Mouse (Mus musculus) embryonic facial prominence, embryonic 10.5 days (tissue): Measurements from ENCODE around the gene Pttg1. TPM values are rescaled to one million over a fixed set of nuclear protein-coding genes. Genes with fewer than 3 reads are reported as not detected.

ENCODE experiments used
- DNase-seq: peaks from one replicate; pipeline ENCODE4 v3.0.0-alpha.2; 2017; ENCODE audit warnings: low spot score
- H3K27ac ChIP-seq: fragments of 300-500 bp; sonication (generic); replicated peaks from 2 replicates; pipeline ENCODE4 v1.5.1; 2016; ENCODE audit warnings: mild to moderate bottlenecking
- H3K27me3 ChIP-seq: fragments of 300-500 bp; sonication (generic); replicated peaks from 2 replicates; pipeline ENCODE4 v1.6.1; 2016; ENCODE audit warnings: low read depth, mild to moderate bottlenecking; ENCODE audit not compliant: poor library complexity, severe bottlenecking
- H3K36me3 ChIP-seq: fragments of 300-500 bp; sonication (generic); replicated peaks from 2 replicates; pipeline ENCODE4 v1.6.1; 2016; ENCODE audit warnings: mild to moderate bottlenecking, moderate library complexity
- H3K4me1 ChIP-seq: fragments of 300-500 bp; sonication (generic); 2 replicates; pipeline ENCODE4 v1.6.1; 2016
- H3K4me3 ChIP-seq: fragments of 300-500 bp; sonication (generic); 2 replicates; pipeline ENCODE4 v1.5.1; 2016; ENCODE audit warnings: mild to moderate bottlenecking, moderate library complexity
- H3K9me3 ChIP-seq: fragments of 300-500 bp; sonication (generic); 2 replicates; pipeline ENCODE4 v1.6.1; 2016; ENCODE audit warnings: mild to moderate bottlenecking
- WGBS: fragments of 180-500 bp; shearing (Covaris S2); methylation state at CpG from one replicate; pipeline ENCODE4 v1.1.7; 2016; 5-methylcytosine and 5-hydroxymethylcytosine counted together
- polyA plus RNA-seq: library from polyadenylated mRNA; unstranded; fragments of >200 nt; fragmentation: Nextera tagmentation; extraction: Ambion mirVana; gene quantifications from 2 replicates; pipeline ENCODE4 v1.2.1, GENCODE M21; 2016

Pttg1 gene
- polyA plus RNA-seq, 1 experiment from 2014 or later = 99.8 TPM

DNA sequence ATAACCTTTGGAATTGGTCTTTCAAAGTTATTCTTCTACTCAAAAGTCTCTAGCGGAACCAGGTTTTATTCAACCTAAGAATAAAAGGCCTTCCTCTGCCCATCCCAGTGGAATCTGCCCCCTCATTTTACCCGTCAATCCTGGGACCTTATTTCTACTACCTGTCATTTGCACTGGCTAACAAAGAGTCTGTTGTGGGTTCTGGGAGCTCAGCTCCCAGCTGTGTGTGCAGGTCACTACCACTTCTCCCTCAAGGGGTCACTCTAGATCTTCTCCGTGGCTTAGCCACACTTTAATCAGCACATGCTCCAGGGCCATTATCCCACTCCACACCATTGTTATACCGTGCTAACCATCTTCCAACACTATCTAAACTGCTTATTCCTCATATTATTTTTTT lies 26.8 kb downstream of the Pttg1 start:
- H3K36me3 ChIP-seq = no peaks in the 10 kb centered on the region
- H3K4me1 ChIP-seq = no peaks in the 10 kb centered on the region
- H3K27ac ChIP-seq = no peak overlapping the region
- no peak overlapping the region for H3K4me3 ChIP-seq
- no peaks in the 10 kb centered on the region for H3K27me3 ChIP-seq
- whole genome bisulfite sequencing = 36% methylated on average over 4 of the region's 4 CpGs
- no peaks in the 10 kb centered on the region for H3K9me3 ChIP-seq
- DNase-seq = peak; percentile 8

DNA sequence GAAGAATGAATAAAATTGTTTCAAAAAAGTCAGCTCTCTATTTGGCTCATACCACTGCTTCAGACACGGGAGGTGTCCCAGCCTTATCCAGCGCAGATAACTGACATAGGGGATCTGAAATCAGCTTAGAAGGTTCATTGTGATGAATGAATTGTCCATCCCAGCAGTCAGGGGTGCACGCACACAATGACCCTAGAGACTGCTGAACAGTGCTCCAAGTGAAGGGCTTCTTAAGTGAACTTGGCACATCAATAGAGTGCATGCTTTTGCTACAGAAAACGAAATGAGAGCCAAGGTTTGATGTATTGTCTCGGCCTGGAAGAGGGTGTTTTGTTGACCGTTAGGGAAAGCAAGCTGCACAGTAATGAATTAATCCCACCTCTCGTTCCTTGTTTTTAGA lies 29.4 kb downstream of the Pttg1 start:
- no peaks in the 10 kb centered on the region for H3K36me3 ChIP-seq
- H3K27ac ChIP-seq = no peak overlapping the region
- H3K4me1 ChIP-seq = no peaks in the 10 kb centered on the region
- no peak overlapping the region for H3K4me3 ChIP-seq
- H3K27me3 ChIP-seq = no peaks in the 10 kb centered on the region
- H3K9me3 ChIP-seq = no peaks in the 10 kb centered on the region
- WGBS = 76% methylated on average over 7 of the region's 7 CpGs
- DNase-seq = peak; percentile 5

DNA sequence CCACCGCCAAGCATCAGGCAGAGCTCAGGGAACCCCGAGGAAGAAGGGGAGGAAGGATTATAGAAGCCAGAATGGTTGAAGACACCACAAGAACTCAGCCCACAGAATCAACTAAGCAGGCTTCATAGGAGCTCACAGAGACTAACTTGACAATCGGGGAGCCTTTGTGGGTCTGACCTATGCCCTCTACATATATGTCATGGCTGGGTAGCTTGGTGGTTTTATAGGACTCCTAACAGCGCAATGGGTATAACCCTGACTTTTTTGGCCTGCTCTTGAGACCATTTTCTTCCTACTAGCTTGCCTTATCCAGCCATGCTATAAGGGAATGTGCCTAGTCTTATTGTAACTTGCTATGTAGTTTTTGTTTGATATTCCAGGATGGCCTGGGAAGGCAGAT lies 29.8 kb downstream of the Pttg1 start:
- H3K36me3 ChIP-seq = no peaks in the 10 kb centered on the region
- H3K4me1 ChIP-seq = no peaks in the 10 kb centered on the region
- H3K4me3 ChIP-seq = no peak overlapping the region
- H3K27me3 ChIP-seq = no peaks in the 10 kb centered on the region
- DNase-seq = no peak
- H3K9me3 ChIP-seq = no peaks in the 10 kb centered on the region
- H3K27ac ChIP-seq = no peak overlapping the region
- 91% methylated on average over 4 of the region's 4 CpGs for WGBS

DNA sequence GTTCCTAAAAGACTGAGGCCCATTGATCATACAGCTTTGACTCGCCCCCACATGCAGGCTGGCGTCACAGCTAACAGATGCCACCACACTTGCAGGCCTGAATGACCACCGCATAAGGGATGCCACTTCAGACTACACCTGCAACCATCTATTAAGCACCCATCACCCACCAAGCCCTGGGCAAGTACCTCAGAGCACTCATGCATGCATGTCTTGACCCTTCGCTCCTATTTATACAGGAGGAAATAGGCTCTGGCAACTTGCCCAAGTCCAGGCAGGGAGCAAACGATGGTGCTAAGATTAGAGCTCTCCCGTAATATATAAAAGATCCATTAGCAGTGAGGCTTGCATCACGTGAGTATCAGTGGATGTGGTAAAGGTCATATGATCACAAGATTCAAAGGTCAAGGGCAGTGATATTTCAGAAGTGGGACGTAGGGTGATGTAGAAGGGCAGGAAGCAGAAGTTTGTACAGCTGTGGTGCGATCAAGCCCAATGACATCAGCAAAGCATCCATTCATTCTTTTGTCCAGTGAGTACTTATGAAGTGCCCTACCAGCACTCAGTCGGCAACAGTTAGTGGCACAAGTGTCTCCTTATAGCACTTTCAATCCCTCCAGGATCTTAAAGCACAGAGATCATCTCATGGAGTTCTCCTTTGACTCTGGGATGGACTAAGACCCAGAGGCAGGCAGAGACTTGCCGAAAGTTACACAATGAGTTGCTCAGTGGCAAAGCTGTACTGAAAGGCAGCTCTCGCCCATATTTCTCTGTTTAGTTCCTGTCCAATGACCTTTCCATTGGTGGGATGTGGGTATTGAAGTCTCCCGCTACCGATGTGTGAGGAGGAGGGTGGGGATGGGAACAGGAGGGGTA lies 30.7 kb downstream of the Pttg1 start:
- WGBS = 88% methylated on average over 14 of the region's 14 CpGs
- H3K36me3 ChIP-seq = no peaks in the 10 kb centered on the region
- no peaks in the 10 kb centered on the region for H3K9me3 ChIP-seq
- H3K27me3 ChIP-seq = no peaks in the 10 kb centered on the region
- no peak overlapping the region for H3K4me3 ChIP-seq
- H3K27ac ChIP-seq = no peak overlapping the region
- H3K4me1 ChIP-seq = no peaks in the 10 kb centered on the region
- no peak for DNase-seq

DNA sequence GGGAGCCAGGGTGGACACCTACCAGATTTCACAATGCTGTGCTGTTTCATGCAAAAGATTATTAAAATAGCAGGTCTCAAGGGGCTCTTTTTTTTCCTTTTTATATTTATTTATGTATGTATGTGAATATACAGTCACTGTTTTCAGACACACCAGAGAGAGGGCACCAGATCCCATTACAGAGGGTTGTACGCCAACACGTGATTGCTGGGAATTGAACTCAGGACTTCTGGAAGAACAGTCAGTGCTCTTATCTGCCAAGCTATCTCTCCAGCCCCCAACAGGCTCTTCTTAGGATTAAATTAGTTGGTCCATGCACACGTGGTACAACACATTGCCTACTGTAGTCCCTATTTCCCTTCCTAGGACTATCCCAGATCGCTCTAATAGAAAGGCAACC lies 32.7 kb downstream of the Pttg1 start:
- Histone ChIP-seq H3K27ac (no peak overlapping the region), H3K27me3 (no peaks in the 10 kb centered on the region), H3K4me1 (no peaks in the 10 kb centered on the region), H3K36me3 (no peaks in the 10 kb centered on the region), H3K4me3 (no peak overlapping the region), H3K9me3 (no peaks in the 10 kb centered on the region)
- no peak for DNase-seq
- WGBS = 89% methylated on average over 4 of the region's 4 CpGs

DNA sequence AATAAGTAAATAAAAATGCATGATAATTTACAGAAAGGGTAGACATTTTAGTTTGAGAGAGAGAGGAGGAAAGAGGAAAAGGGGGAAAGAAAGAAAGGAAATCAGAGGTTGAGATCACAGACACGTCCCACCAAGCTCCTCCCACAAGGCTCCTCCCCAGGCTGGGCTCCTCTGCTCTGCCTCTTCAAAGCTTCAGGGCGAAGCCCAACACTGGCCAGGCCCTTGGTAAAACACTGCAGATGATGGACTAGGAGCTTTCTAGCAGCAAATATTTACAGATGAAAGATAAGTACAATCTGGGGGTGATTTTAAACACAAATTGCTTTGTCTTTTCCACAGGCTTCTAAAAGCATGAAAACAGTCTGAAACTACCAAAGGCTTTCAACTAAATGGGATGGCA lies 33.3 kb downstream of the Pttg1 start:
- H3K4me1 ChIP-seq = no peaks in the 10 kb centered on the region
- no peak for DNase-seq
- H3K27ac ChIP-seq = no peak overlapping the region
- WGBS = 47% methylated on average over 2 of the region's 2 CpGs
- no peaks in the 10 kb centered on the region for H3K9me3 ChIP-seq
- H3K27me3 ChIP-seq = no peaks in the 10 kb centered on the region
- H3K36me3 ChIP-seq = no peaks in the 10 kb centered on the region
- H3K4me3 ChIP-seq = no peak overlapping the region

DNA sequence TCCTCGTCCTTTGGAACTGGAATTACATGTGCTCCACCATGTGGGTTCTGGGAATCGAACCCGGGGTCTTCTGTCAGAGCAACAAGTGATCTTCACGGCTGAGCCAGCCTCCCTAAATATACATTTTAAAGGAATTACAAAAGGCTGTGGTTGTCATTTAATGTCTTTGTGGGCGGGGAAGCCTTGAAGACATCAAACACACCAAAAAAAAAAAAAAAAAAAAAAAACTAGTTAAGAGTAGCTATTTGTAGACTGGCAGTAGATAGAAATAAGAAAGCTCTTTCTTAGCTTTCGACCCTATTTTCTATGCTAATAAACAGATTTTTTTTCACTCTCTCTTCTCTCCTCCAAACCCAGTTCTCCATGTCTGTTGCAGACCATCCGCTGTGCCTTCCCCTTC lies 36.9 kb downstream of the Pttg1 start:
- peaks cover 16% of the 10 kb centered on the region for H3K4me1 ChIP-seq
- H3K27ac ChIP-seq = no peak overlapping the region
- H3K36me3 ChIP-seq = no peaks in the 10 kb centered on the region
- 85% methylated on average over 7 of the region's 7 CpGs for WGBS
- H3K9me3 ChIP-seq = no peaks in the 10 kb centered on the region
- DNase-seq = no peak
- no peak overlapping the region for H3K4me3 ChIP-seq
- H3K27me3 ChIP-seq = peaks cover 13% of the 10 kb centered on the region

DNA sequence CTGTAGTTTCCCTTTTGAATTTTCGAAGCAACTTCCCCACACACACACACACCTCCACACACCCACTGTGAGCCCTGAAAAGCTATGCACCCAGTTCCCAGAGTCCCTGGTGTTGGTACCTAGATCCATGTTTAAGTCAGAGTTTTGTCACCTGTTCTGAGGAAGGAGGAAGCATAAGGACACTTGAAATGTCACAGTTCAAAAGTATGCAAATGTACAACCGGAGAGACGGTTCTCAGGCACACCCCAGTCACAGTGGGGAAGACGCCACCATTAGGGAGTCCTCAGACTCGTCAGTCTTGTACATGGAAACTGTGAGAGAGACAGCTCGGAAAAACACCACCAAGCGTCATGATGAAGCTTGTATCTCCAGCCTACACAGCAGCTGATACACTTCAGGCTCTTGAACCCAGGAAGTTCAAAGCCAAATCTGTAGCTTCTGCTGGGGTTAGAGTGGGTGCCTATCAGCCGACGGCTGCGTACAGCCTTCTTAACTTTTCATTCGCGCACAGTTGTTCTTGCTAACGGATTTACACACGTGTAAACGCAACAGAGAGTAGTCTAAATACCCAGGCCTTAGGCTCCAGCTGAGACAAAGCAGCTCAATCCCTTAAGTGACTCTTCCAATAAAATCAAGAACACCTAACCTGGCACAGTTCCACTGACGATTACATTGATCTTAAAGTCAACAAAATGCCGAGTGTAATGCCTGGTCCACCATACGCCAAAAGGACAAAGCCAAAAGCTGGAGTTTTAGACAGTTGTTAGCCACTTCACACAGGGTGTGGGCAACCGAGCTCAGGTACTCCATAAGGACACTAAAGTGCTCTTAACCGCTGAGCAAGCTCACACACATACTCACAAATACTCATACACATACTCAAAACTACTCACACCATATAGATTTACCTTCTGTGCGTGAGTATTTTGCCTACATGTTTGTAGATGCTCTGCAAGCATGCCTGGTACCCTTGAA lies 37.6 kb downstream of the Pttg1 start:
- Histone ChIP-seq H3K4me3 (no peak overlapping the region), H3K27ac (no peak overlapping the region), H3K4me1 (peaks cover 16% of the 10 kb centered on the region), H3K9me3 (no peaks in the 10 kb centered on the region), H3K27me3 (peaks cover 13% of the 10 kb centered on the region), H3K36me3 (no peaks in the 10 kb centered on the region)
- no peak for DNase-seq
- 86% methylated on average over 21 of the region's 21 CpGs for WGBS

DNA sequence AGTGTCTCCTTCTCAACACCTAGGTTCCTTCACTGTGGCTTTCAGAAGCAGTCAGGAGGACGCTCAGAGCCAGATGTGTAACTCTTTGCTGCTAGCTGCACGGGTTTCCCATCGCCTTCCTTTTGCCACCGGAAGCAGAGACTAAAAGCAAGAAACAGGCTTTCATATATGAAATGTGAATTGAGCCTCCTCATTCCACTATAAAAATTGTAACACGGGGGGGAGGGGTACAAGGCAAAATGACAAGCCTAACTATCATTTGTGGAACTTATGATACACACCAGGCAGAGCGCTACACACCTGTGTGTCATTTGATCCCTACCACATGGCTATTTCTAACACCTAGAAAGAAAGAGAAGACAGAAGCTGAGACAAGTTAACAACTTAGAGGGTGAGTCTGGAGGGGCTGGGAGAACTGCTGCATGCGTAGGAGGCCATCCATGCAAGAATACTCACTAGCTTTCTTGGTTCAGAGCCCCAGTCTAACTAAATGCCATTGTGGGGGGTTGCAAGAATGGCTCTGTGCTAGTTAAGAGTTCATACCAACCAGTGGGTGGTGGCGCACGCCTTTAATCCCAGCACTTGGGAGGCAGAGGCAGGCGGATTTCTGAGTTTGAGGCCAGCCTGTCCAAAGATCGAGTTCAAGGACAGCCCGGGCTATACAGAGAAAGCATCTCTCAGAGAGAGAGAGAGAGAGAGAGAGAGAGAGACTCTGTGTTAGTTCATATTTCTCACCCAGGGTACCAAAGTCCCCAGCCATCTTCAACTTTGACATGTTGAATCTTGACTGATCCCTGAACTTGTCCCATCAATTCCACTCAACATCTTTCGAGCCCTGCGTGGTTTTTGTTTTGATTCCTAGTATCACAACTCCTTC lies 38.8 kb downstream of the Pttg1 start:
- Histone ChIP-seq H3K27me3 (peaks cover 13% of the 10 kb centered on the region), H3K4me1 (peaks cover 16% of the 10 kb centered on the region), H3K27ac (no peak overlapping the region), H3K36me3 (no peaks in the 10 kb centered on the region), H3K9me3 (no peaks in the 10 kb centered on the region), H3K4me3 (no peak overlapping the region)
- no peak for DNase-seq
- 89% methylated on average over 14 of the region's 14 CpGs for WGBS

DNA sequence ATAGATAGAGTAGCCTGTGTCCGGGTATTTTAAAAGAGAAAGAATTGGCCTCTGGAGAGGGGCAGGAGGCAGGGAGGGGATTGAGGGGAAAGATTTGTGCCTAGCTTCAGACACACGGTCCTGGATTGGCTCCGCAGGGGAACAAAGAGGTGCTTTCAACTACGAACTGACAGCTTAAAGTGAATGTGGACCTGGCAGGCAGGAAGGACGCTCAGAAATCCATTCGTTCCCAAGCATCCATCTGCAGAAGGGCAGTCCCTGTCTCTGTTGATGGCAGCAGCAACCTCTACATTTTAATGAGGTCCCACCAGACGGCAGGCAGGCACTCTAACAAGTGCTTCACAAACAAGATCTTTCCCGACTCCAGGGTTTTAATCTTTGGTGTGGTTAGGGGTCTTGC lies 40.3 kb downstream of the Pttg1 start:
- WGBS = 3% methylated on average over 8 of the region's 8 CpGs
- Histone ChIP-seq H3K4me1 (peaks cover 16% of the 10 kb centered on the region), H3K27me3 (peaks cover 13% of the 10 kb centered on the region), H3K4me3 (peak overlapping the region; percentile 50), H3K27ac (peak overlapping the region; percentile 77), H3K9me3 (no peaks in the 10 kb centered on the region), H3K36me3 (no peaks in the 10 kb centered on the region)
- peak; percentile 40 for DNase-seq

DNA sequence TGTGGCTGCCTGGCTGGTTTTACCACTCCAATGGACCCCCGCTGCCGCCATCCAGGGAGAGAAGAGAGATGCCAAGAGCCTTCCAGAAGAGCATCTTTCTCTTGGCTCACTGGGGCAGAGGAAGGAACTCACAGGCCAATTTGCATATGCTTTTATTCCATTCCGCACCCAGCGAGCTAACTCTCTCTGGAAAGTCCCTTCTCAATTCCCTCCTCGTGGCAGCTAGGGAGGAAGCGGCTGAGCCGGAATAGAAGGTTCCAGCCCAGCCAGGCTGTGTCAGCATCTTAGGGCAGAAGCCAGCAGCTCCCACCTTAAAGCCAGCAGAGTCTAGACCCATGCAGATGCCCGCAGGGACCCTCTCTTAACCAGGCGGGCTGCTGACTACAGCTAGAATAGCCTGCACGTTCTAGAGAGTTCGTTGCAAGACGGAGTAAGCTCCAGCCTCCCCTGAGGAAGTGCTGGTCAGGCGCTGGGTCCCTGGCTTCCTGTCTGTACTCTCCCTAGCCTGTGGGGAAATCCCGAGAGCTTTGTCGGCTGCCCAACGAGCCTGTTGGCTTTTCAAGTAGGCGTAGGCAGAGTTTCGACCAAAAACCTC lies 40.9 kb downstream of the Pttg1 start:
- Histone ChIP-seq H3K27ac (peak overlapping the region; percentile 77), H3K36me3 (no peaks in the 10 kb centered on the region), H3K4me3 (peak overlapping the region; percentile 50), H3K9me3 (no peaks in the 10 kb centered on the region), H3K4me1 (peaks cover 16% of the 10 kb centered on the region), H3K27me3 (peaks cover 13% of the 10 kb centered on the region)
- DNase-seq = peak; percentile 60
- WGBS = 2% methylated on average over 18 of the region's 18 CpGs

DNA sequence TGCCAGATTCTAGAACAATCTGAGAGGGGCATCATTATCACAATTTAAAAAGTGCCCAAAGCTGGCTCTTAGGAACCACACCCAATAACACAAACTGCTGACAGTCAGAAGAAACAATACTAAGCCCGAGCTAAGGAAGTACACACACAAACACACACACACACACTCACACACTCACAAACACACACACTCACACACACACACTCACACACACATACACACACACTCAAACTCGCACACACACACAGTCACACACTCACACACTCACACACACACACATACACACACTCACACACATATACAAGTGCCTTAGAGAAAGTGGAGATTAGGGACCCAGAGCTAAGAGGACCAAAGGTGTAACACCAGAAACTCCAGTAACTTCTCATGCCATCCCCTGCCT lies 42.5 kb downstream of the Pttg1 start:
- no peak for DNase-seq
- no peaks in the 10 kb centered on the region for H3K36me3 ChIP-seq
- no peak overlapping the region for H3K4me3 ChIP-seq
- WGBS = 85% methylated on average over 2 of the region's 2 CpGs
- H3K27me3 ChIP-seq = peaks cover 13% of the 10 kb centered on the region
- no peak overlapping the region for H3K27ac ChIP-seq
- no peaks in the 10 kb centered on the region for H3K9me3 ChIP-seq
- peaks cover 16% of the 10 kb centered on the region for H3K4me1 ChIP-seq
